Mouse (Mus musculus) forebrain, embryonic 13.5 days (tissue): ENCODE data around the gene Ltbp2. TPM values are rescaled to one million over a fixed set of nuclear protein-coding genes. Genes with fewer than 3 reads are reported as not detected.

Experiments used
- ATAC-seq: fragments of 200-750 bp; cut with Nextera tagmentation; 2 replicates; pipeline ENCODE4 v1.8.0; 2017
- H3K27ac ChIP-seq: fragments of 300-500 bp; sonication (generic); 2 replicates; pipeline ENCODE4 v1.5.1; 2015; ENCODE audit warnings: inconsistent platforms, mild to moderate bottlenecking, moderate library complexity
- H3K27me3 ChIP-seq: fragments of 300-500 bp; sonication (generic); 2 replicates; pipeline ENCODE4 v1.6.1; 2015; ENCODE audit warnings: mild to moderate bottlenecking, inconsistent platforms
- H3K36me3 ChIP-seq: fragments of 300-500 bp; sonication (generic); 2 replicates; pipeline ENCODE4 v1.6.1; 2015; ENCODE audit warnings: mild to moderate bottlenecking, inconsistent platforms; ENCODE audit not compliant: poor library complexity, severe bottlenecking
- H3K4me1 ChIP-seq: fragments of 300-500 bp; sonication (generic); 2 replicates; pipeline ENCODE4 v1.6.1; 2015; ENCODE audit warnings: inconsistent platforms
- H3K4me2 ChIP-seq: fragments of 300-500 bp; sonication (generic); 2 replicates; pipeline ENCODE4 v1.6.1; 2015; ENCODE audit warnings: inconsistent platforms, mild to moderate bottlenecking, moderate library complexity
- H3K4me3 ChIP-seq: fragments of 300-500 bp; sonication (generic); 2 replicates; pipeline ENCODE4 v1.5.1; 2015; ENCODE audit warnings: mild to moderate bottlenecking, inconsistent platforms
- H3K9ac ChIP-seq: fragments of 300-500 bp; sonication (generic); 2 replicates; pipeline ENCODE4 v1.6.1; 2015; ENCODE audit warnings: mild to moderate bottlenecking, inconsistent platforms
- H3K9me3 ChIP-seq: fragments of 300-500 bp; sonication (generic); replicated peaks from 2 replicates; pipeline ENCODE4 v1.6.1; 2016; ENCODE audit warnings: inconsistent platforms
- WGBS: fragments of 180-500 bp; shearing (Covaris S2); methylation state at CpG from one replicate; pipeline ENCODE4 v1.1.7; 2015; 5-methylcytosine and 5-hydroxymethylcytosine counted together
- polyA plus RNA-seq: library from polyadenylated mRNA; unstranded; fragments of >200 nt; fragmentation: Nextera tagmentation; extraction: Ambion mirVana; gene quantifications from 2 replicates; pipeline ENCODE4 v1.2.1, GENCODE M21; 2015

The Ltbp2 gene
- polyA plus RNA-seq, 1 experiment from 2014 or later, result not detected

GRCm38 (mm10) chr12:84873434-84873833 lies 2.9 kb downstream of the Ltbp2 start:
- H3K36me3 ChIP-seq, result no peaks in the 10 kb centered on the region
- H3K9me3 ChIP-seq, result no peaks in the 10 kb centered on the region
- 0% methylated on average over 3 of the region's 3 CpGs for WGBS
- no peak overlapping the region for H3K4me3 ChIP-seq
- ATAC-seq, result no peak
- H3K9ac ChIP-seq, result no peak overlapping the region
- H3K27me3 ChIP-seq, result peaks cover 54% of the 10 kb centered on the region
- H3K4me2 ChIP-seq, result no peak overlapping the region
- H3K27ac ChIP-seq, result no peak overlapping the region
- peaks cover 16% of the 10 kb centered on the region for H3K4me1 ChIP-seq

GRCm38 (mm10) chr12:84872310-84872709 lies 4.0 kb downstream of the Ltbp2 start:
- WGBS, result 72% methylated on average over 2 of the region's 2 CpGs
- Histone ChIP-seq H3K4me1 (peaks cover 16% of the 10 kb centered on the region), H3K36me3 (no peaks in the 10 kb centered on the region), H3K9me3 (no peaks in the 10 kb centered on the region), H3K27ac (no peak overlapping the region), H3K4me2 (no peak overlapping the region), H3K27me3 (peaks cover 42% of the 10 kb centered on the region), H3K9ac (no peak overlapping the region), H3K4me3 (no peak overlapping the region)
- no peak for ATAC-seq

- ATAC-seq, result no peak
- 74% methylated on average over 9 of the region's 9 CpGs for WGBS
- Histone ChIP-seq H3K27ac (no peak overlapping the region), H3K27me3 (no peaks in the 10 kb centered on the region), H3K4me1 (no peaks in the 10 kb centered on the region), H3K4me3 (no peak overlapping the region), H3K9me3 (no peaks in the 10 kb centered on the region), H3K4me2 (no peak overlapping the region), H3K9ac (no peak overlapping the region), H3K36me3 (no peaks in the 10 kb centered on the region)
These were observed 10.9 kb downstream of the Ltbp2 start for GRCm38 (mm10) chr12:84865431-84865830.

- 82% methylated on average over 7 of the region's 7 CpGs for WGBS
- H3K36me3 ChIP-seq, result no peaks in the 10 kb centered on the region
- H3K27me3 ChIP-seq, result no peaks in the 10 kb centered on the region
- no peak overlapping the region for H3K4me2 ChIP-seq
- no peak overlapping the region for H3K9ac ChIP-seq
- no peak overlapping the region for H3K27ac ChIP-seq
- no peak for ATAC-seq
- no peaks in the 10 kb centered on the region for H3K9me3 ChIP-seq
- H3K4me3 ChIP-seq, result no peak overlapping the region
- H3K4me1 ChIP-seq, result no peaks in the 10 kb centered on the region
These were observed 11.5 kb downstream of the Ltbp2 start for GRCm38 (mm10) chr12:84864801-84865200.

GRCm38 (mm10) chr12:84863196-84863595 lies 13.1 kb downstream of the Ltbp2 start:
- no peaks in the 10 kb centered on the region for H3K27me3 ChIP-seq
- no peak overlapping the region for H3K4me3 ChIP-seq
- H3K36me3 ChIP-seq, result no peaks in the 10 kb centered on the region
- no peak overlapping the region for H3K4me2 ChIP-seq
- H3K9me3 ChIP-seq, result no peaks in the 10 kb centered on the region
- no peaks in the 10 kb centered on the region for H3K4me1 ChIP-seq
- no peak overlapping the region for H3K27ac ChIP-seq
- H3K9ac ChIP-seq, result no peak overlapping the region
- no peak for ATAC-seq
- WGBS, result 89% methylated on average over 5 of the region's 5 CpGs

GRCm38 (mm10) chr12:84862136-84862910 lies 14.0 kb downstream of the Ltbp2 start:
- Histone ChIP-seq H3K9ac (no peak overlapping the region), H3K4me2 (no peak overlapping the region), H3K27me3 (no peaks in the 10 kb centered on the region), H3K4me3 (no peak overlapping the region), H3K27ac (no peak overlapping the region), H3K9me3 (no peaks in the 10 kb centered on the region), H3K4me1 (no peaks in the 10 kb centered on the region), H3K36me3 (no peaks in the 10 kb centered on the region)
- ATAC-seq, result no peak
- WGBS, result 81% methylated on average over 14 of the region's 14 CpGs

GRCm38 (mm10) chr12:84858149-84859113 lies 17.9 kb downstream of the Ltbp2 start:
- Histone ChIP-seq H3K9ac (no peak overlapping the region), H3K9me3 (no peaks in the 10 kb centered on the region), H3K27me3 (no peaks in the 10 kb centered on the region), H3K36me3 (no peaks in the 10 kb centered on the region), H3K4me3 (no peak overlapping the region), H3K4me1 (no peaks in the 10 kb centered on the region), H3K4me2 (no peak overlapping the region), H3K27ac (no peak overlapping the region)
- no peak for ATAC-seq
- WGBS, result 75% methylated on average over 17 of the region's 17 CpGs

- Histone ChIP-seq H3K9ac (no peak overlapping the region), H3K4me1 (no peaks in the 10 kb centered on the region), H3K27ac (no peak overlapping the region), H3K9me3 (no peaks in the 10 kb centered on the region), H3K4me3 (no peak overlapping the region), H3K27me3 (no peaks in the 10 kb centered on the region), H3K4me2 (no peak overlapping the region), H3K36me3 (no peaks in the 10 kb centered on the region)
- whole genome bisulfite sequencing, result 61% methylated on average over 4 of the region's 4 CpGs
- no peak for ATAC-seq
These were observed 18.6 kb downstream of the Ltbp2 start for GRCm38 (mm10) chr12:84857706-84858105.

GRCm38 (mm10) chr12:84856532-84856931 lies 19.8 kb downstream of the Ltbp2 start:
- Histone ChIP-seq H3K36me3 (no peaks in the 10 kb centered on the region), H3K27me3 (no peaks in the 10 kb centered on the region), H3K4me3 (no peak overlapping the region), H3K4me1 (no peaks in the 10 kb centered on the region), H3K27ac (no peak overlapping the region), H3K9me3 (no peaks in the 10 kb centered on the region), H3K9ac (no peak overlapping the region), H3K4me2 (no peak overlapping the region)
- WGBS, result 83% methylated on average over 8 of the region's 8 CpGs
- ATAC-seq, result no peak

GRCm38 (mm10) chr12:84855084-84855625 lies 21.2 kb downstream of the Ltbp2 start:
- Histone ChIP-seq H3K27ac (no peak overlapping the region), H3K4me3 (no peak overlapping the region), H3K27me3 (no peaks in the 10 kb centered on the region), H3K4me1 (no peaks in the 10 kb centered on the region), H3K36me3 (no peaks in the 10 kb centered on the region), H3K4me2 (no peak overlapping the region), H3K9me3 (no peaks in the 10 kb centered on the region), H3K9ac (no peak overlapping the region)
- WGBS, result 87% methylated on average over 4 of the region's 4 CpGs
- ATAC-seq, result no peak

- no peaks in the 10 kb centered on the region for H3K4me1 ChIP-seq
- no peak for ATAC-seq
- no peak overlapping the region for H3K9ac ChIP-seq
- no peaks in the 10 kb centered on the region for H3K36me3 ChIP-seq
- no peak overlapping the region for H3K4me2 ChIP-seq
- H3K27me3 ChIP-seq, result no peaks in the 10 kb centered on the region
- H3K27ac ChIP-seq, result no peak overlapping the region
- H3K9me3 ChIP-seq, result no peaks in the 10 kb centered on the region
- no peak overlapping the region for H3K4me3 ChIP-seq
- 91% methylated on average over 4 of the region's 4 CpGs for WGBS
These were observed 21.8 kb downstream of the Ltbp2 start for GRCm38 (mm10) chr12:84854392-84855033.
